Mouse (Mus musculus) liver, embryonic 14.5 days (tissue): ENCODE data around the gene Mycbpap.

ENCODE experiments used
- CTCF ChIP-seq: IDR thresholded peaks from 2 replicates; pipeline ENCODE4 v1.5.1; 2016; ENCODE audit warnings: antibody characterized with exemption, low read depth, control low read depth
- EP300 ChIP-seq: IDR thresholded peaks from 2 replicates; pipeline ENCODE4 v1.6.1; 2016; ENCODE audit warnings: antibody characterized with exemption, low read depth

DNA sequence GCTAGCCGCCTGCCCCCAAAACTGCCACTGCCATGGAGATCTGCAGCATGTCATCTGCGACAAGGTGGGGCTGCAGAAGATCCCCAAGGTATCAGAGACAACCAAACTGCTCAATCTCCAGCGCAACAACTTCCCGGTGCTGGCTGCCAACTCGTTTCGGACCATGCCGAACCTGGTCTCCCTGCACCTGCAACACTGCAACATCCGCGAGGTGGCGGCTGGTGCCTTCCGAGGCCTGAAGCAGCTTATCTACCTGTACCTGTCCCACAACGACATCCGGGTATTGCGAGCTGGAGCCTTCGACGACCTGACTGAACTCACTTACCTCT lies 43.6 kb upstream of the Mycbpap start:
- no peak for TF ChIP-seq EP300
- TF ChIP-seq CTCF: no peak
